Mouse (Mus musculus): ENCODE data around the gene Olfr555.
"Not testable (repeated sequence)": the region's sequence is repeated elsewhere in the genome, so short reads cannot be mapped to it uniquely, and the experiment has no call there.

The Olfr555 gene

GRCm38 (mm10) chr7:102658523-102658922 is at the start of gene Olfr555:
Gene Olfr555, plus strand, starts transcription at chr7:102658823.
- no peak for DNase-seq

- no peak for DNase-seq
Measured at GRCm38 (mm10) chr7:102618118-102618517, 40.5 kb upstream of the Olfr555 start, which contains the start of gene Olfr553. Gene Olfr553, minus strand, starts transcription at chr7:102618218.

- DNase-seq = no peak
Measured at GRCm38 (mm10) chr7:102619608-102620007, 39.0 kb upstream of the Olfr555 start.

GRCm38 (mm10) chr7:102620368-102620767 is 38.3 kb upstream of the Olfr555 start:
- DNase-seq = peak; percentile 2

- peak; percentile 33 for DNase-seq
Measured at GRCm38 (mm10) chr7:102636665-102637064, 22.0 kb upstream of the Olfr555 start.

- no peak for DNase-seq
Measured at GRCm38 (mm10) chr7:102638132-102638531, 20.5 kb upstream of the Olfr555 start, which contains the start of gene Olfr554. Gene Olfr554, plus strand, starts transcription at chr7:102638432.

GRCm38 (mm10) chr7:102644945-102645344 is 13.7 kb upstream of the Olfr555 start:
- DNase-seq = not testable (repeated sequence)

- no peak for DNase-seq
Measured at GRCm38 (mm10) chr7:102664599-102664998, 6.0 kb downstream of the Olfr555 start, which contains the start of gene Olfr556. Gene Olfr556, plus strand, starts transcription at chr7:102664899.

- DNase-seq = no peak
Measured at GRCm38 (mm10) chr7:102665378-102665777, 6.8 kb downstream of the Olfr555 start.

GRCm38 (mm10) chr7:102676225-102676624 is 17.6 kb downstream of the Olfr555 start:
- no peak for DNase-seq

- no peak for DNase-seq
Measured at GRCm38 (mm10) chr7:102681916-102682315, 23.3 kb downstream of the Olfr555 start.

- DNase-seq = peak; percentile 39
Measured at GRCm38 (mm10) chr7:102686944-102687501, 28.4 kb downstream of the Olfr555 start, which contains the start of gene Trim68. Gene Trim68, minus strand, starts transcription at chr7:102687327.

- DNase-seq = peak; percentile 5
Measured at GRCm38 (mm10) chr7:102695358-102696125, 36.9 kb downstream of the Olfr555 start, which contains the start of gene Olfr557. Gene Olfr557, plus strand, starts transcription at chr7:102695910.

GRCm38 (mm10) chr7:102698461-102698860 is 39.8 kb downstream of the Olfr555 start:
- DNase-seq = peak; percentile 14

GRCm38 (mm10) chr7:102701915-102702314 is 43.3 kb downstream of the Olfr555 start, which contains the start of gene Olfr558:
Gene Olfr558, plus strand, starts transcription at chr7:102702215.
- DNase-seq = no peak

All from cerebellum, adult 8-10 months (tissue).